Mouse (Mus musculus): ENCODE results near the gene Grb2.

The Grb2 gene

DNA sequence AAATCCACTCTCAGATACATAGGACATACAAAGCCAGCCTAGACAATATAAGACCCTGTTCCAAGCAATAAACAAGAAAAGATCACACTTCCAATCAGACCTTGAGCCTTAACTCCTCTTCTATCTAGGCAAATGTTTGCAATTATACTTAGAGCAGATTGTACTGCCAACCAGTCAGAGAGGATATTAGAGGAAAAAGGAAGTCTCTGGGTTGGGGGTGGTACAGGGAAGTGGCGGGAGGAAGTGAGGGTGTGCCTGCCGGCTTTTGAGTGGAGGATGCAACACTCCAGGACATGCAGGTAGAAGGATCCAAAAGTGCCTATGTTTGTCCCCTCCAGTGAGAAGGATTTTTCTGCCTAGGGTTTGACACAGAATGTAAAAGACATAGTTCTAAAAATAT lies 3.9 kb upstream of the Grb2 start:
- DNase-seq (ENCODE audit: low spot score in 2 of 2) = no peak

DNA sequence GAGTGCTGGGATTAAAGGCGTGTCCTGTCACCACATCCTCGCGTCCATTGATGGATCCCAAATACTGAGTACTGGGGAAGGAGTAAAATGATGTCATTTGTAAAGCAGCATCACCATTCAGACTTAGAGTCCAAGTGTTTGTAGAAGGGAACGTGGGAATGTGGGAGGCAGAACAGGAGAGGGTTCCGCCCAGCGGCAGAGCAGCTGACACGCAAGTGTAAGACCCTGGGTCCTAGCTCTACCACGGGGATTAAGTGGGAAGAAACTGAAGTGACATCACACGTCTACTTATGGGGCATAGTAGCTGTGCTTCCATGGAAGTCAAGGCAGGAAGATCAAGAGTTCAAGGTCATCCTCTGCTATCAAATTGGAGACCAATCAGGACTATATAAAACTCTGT lies 2.7 kb upstream of the Grb2 start:
- DNase-seq (ENCODE audit: low spot score in 2 of 2) = no peak

- DNase-seq (ENCODE audit: low spot score in 2 of 2) = no peak
These were observed 1.6 kb upstream of the Grb2 start for GRCm38 (mm10) chr11:115709829-115710559.

- peak; percentile 65 for DNase-seq (ENCODE audit: low spot score in 2 of 2)
These were observed 795 bp upstream of the Grb2 start for GRCm38 (mm10) chr11:115708956-115709828.

DNA sequence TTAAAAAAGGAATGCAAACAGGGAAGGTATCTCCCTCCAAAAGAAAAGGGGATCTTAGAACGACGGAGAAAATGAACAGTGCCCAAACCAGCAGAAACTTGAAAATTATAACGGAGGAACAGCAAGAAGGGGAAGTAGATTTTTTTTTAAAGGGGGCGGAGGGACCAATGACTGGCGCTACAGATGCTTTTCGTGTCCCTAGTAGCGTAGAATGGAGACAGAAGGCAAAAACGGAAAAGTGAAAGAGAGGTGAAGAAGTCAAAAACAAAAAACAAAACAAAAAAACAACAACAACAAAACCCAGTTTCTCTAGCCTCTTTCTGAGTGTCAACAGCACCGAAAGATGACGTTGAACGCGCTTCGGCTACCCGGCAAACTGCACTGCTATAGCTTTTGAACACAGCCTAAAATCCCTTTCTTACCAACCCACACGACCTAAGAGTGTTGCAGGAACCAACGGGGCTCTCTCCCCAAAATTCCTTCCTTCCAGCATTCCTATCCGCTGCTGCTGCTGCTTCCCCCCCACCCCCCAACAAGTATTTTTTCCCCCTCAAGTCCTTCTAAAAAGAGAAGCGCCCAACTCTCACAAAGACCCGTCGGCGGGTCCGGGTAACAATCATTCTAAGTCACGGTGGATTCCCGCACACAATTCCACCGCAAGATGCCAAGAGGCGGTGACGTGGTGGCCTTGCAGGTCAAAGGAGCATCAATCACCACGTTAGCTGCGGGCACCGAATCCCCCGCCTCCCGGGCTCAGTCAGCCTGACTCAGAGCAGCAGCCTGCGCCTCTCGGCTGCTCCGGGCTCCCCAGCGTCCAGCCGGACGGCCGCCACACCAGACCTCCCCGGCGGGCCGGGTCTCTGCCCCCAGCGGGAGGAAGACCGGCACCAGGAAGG lies 836 bp downstream of the Grb2 start:
- DNase-seq (ENCODE audit: low spot score in 2 of 2) = peak; percentile 48 to 60

DNA sequence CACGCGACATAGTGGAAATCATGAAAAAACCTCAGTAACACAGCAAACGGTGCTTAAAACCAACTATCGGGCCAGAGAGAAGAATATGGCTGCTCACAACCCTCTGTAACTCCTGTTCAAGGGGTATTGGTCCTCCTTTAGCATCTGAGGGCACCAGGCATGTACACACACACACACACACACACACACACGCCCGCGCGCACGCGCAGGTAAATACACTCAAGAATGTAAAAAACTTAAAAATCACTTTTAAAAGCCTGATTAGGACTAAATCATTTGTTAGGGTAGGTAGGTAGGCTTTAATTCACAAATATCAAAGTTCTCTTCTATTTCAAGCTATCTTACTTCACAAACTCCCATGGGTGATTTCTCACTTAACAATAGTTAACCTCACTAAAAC lies 1.8 kb downstream of the Grb2 start:
- DNase-seq (ENCODE audit: low spot score in 2 of 2) = no peak

DNA sequence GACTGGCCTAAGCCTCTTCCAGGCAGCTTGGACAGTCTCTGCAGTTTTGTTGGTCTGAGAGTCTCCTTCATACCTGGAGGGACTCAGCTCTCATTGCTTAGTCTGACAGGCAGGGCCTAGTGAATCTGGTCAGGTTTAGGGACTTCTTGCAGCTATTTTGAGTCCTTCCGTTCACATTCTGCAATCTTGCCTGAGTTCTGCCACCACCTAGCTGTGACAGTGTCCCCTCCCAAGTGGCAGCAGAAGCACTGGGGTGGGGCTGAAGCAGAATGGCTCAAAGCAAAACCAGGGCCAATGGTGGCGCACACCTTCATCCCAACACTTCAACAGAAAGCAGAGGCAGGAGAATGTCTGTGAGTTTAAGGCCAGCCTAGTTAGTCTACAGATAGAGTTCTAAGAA lies 2.8 kb downstream of the Grb2 start:
- DNase-seq (ENCODE audit: low spot score in 2 of 2) = no peak

DNA sequence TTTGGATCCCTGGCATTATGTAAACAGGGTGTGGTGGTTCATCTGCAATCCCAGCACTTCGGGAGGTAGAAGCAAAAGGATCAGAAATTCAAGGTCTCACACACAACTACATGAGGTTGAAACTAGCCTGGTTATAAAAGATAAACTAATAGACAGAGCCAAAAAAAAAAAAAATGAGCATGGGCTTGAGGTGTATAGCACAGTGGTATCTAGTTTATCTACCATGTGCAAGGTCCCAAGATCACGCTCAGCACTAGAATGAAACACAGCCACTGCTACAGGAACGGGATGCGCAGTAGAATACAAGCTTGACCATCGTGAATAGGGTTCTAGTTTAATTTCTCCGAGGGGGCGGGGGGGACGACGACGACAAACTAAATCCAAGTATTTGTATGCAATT lies 3.7 kb downstream of the Grb2 start:
- DNase-seq (ENCODE audit: low spot score in 2 of 2) = no peak

DNA sequence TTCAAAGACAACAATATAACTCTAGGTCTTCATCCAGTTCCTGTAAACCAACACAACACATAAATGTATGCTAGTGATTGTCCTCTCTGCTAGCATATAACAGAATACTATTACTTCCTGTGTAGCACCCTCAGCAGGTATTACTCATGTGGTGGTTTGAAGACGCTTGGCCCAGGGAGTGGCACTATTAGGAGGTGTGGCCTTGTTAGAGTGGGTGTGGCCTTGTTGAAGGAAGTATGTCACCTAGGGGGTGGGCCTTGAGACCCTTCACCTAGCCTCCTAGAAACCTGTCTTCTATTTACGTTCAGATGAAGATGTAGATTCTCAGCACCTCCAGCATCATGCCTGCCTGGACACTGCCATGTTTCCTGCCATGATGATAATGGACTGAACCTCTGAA lies 4.9 kb downstream of the Grb2 start:
- DNase-seq (ENCODE audit: low spot score in 2 of 2) = no peak

DNA sequence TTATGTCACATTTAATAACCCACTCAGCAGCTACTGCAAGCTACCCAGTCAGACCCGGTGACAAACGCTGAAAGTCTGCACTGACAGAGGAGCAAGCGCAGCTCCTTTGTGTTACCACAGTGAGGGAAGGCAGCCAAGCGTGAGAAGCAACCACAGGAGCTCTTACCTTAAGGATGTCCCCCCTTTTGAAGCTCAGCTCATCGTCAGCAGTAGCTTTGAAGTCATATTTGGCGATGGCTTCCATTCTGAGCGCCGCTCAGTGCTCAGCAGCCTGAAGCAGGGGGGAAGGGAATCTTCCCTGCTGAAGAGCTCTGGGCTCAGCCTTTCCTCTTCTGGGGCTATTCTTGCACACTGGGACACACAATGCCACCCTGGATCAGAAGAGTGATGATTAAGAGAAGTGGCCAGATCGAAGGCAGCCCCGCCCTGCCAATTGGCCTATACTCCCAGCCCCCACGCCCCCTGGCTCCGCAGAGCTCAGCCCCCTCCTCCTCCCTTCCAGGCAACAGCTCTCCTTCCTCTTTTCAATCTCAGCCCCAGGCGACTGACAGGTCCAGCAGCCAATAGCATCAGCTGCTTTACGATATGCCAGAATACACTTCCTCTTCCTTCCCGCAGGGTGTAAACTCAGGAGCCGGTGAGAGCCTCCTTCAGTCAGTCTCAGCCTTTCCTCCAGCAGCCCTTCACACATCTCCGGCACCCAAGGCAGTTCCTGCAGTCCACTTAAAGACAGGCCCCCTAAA lies 9.2 kb downstream of the Grb2 start:
- DNase-seq (ENCODE audit: low spot score in 2 of 2) = peak; percentile 97 to 99

GRCm38 (mm10) chr11:115697722-115698121 lies 10.7 kb downstream of the Grb2 start:
- no peak for DNase-seq (ENCODE audit: low spot score in 2 of 2)

GRCm38 (mm10) chr11:115697091-115697490 lies 11.3 kb downstream of the Grb2 start:
- DNase-seq (ENCODE audit: low spot score in 2 of 2) = no peak

- no peak for DNase-seq (ENCODE audit: low spot score in 2 of 2)
These were observed 11.9 kb downstream of the Grb2 start for GRCm38 (mm10) chr11:115696471-115696870.

DNA sequence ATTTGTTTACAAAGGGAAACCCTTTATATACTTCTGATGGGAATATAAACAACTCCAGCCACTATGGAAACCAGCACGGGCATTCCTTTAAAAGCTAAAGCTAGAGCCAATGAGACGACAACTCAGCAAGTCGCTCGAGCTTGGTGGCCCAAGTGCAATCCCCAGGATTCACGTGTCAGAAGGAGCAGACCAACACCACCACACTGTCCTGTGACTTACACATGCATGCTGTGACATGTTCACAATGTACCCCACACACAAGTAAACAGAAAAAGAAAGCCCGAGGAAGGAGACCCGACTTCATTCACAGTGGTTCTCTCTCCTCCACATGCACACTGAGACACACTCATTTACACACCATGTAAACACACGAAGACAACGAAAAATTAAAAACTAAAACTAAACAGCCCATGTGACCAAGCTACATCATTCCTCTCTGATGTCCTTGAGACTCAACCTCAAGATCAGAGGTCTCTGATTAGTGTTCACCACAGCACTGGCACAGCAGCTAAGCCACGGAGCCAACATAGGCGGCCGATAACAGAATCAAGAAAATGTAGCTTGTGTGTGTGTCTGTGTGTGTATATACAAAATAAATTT lies 14.3 kb downstream of the Grb2 start:
- no peak for DNase-seq (ENCODE audit: low spot score in 2 of 2)

DNA sequence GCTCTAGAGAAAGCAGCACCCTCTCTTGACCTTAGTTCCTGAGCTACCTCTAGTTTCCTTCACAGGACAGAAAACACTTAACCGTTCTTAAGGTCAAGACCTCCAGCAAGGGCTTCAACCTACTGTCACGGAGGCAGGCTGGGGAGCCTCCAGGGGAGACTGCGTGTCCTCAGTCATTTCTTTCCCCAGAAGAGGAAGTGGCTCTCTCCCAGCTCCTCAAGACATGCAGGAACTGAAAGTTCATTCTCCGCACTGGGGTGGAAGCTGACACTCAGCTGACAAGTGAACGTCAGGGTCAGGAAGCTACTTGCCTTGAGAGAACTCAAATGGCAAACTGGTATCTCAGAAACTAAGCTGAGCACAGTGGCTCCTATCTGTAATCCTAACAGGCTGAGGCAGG lies 15.6 kb downstream of the Grb2 start:
- DNase-seq (ENCODE audit: low spot score in 2 of 2) = no peak

GRCm38 (mm10) chr11:115691976-115692375 lies 16.4 kb downstream of the Grb2 start:
- DNase-seq (ENCODE audit: low spot score in 2 of 2) = no peak

GRCm38 (mm10) chr11:115691511-115691910 lies 16.9 kb downstream of the Grb2 start:
- no peak for DNase-seq (ENCODE audit: low spot score in 2 of 2)

- no peak for DNase-seq (ENCODE audit: low spot score in 2 of 2)
These were observed 17.4 kb downstream of the Grb2 start for GRCm38 (mm10) chr11:115691013-115691412.

- DNase-seq (ENCODE audit: low spot score in 2 of 2) = no peak
These were observed 18.0 kb downstream of the Grb2 start for GRCm38 (mm10) chr11:115690356-115690755.

- DNase-seq (ENCODE audit: low spot score in 2 of 2) = no peak
These were observed 19.1 kb downstream of the Grb2 start for GRCm38 (mm10) chr11:115689137-115689915.
